Mouse (Mus musculus) kidney, postnatal 25 days (tissue): ENCODE data around the gene Brinp1.
"Not testable (repeated sequence)": the region's sequence is repeated elsewhere in the genome, so short reads cannot be mapped to it uniquely, and the experiment has no call there.

ENCODE experiments used
- DNase-seq, 2 experiments: peaks; one replicate each; pipeline ENCODE4 v3.0.0; 2021; ENCODE audit warnings: mixed read lengths in 2 of 2

Brinp1 gene

GRCm38 (mm10) chr4:68813997-68814396 lies 140.2 kb downstream of the Brinp1 start:
- not testable (repeated sequence) for DNase-seq

GRCm38 (mm10) chr4:68806502-68806901 lies 147.7 kb downstream of the Brinp1 start:
- DNase-seq: no peak

- no peak for DNase-seq
These were observed 152.0 kb downstream of the Brinp1 start for GRCm38 (mm10) chr4:68801923-68802855.

- DNase-seq: no peak
These were observed 164.2 kb downstream of the Brinp1 start for GRCm38 (mm10) chr4:68790003-68790402.

GRCm38 (mm10) chr4:68788477-68788999 lies 165.7 kb downstream of the Brinp1 start:
- DNase-seq: no peak

- no peak for DNase-seq
These were observed 166.6 kb downstream of the Brinp1 start for GRCm38 (mm10) chr4:68787642-68788041.

- no peak for DNase-seq
These were observed 185.9 kb downstream of the Brinp1 start for GRCm38 (mm10) chr4:68768256-68768655.

- no peak for DNase-seq
These were observed 186.8 kb downstream of the Brinp1 start for GRCm38 (mm10) chr4:68767393-68767792.

GRCm38 (mm10) chr4:68765772-68766573 lies 188.2 kb downstream of the Brinp1 start:
- no peak for DNase-seq

GRCm38 (mm10) chr4:68764937-68765336 lies 189.3 kb downstream of the Brinp1 start:
- no peak for DNase-seq

GRCm38 (mm10) chr4:68720983-68721382 lies 233.2 kb downstream of the Brinp1 start:
- DNase-seq: no peak
